Mouse (Mus musculus) CD4-positive naive resting alpha-beta T cell, adult 76 days (primary cell): ENCODE data around the gene Grm4. TPM values are rescaled to one million over a fixed set of nuclear protein-coding genes. Genes with fewer than 3 reads are reported as not detected.

Source experiments
- total RNA-seq: library from RNA; stranded (reverse); gene quantifications from one replicate; pipeline ENCODE4 v1.2.4, GENCODE M21; 2023

The Grm4 gene
- not detected for total RNA-seq

DNA sequence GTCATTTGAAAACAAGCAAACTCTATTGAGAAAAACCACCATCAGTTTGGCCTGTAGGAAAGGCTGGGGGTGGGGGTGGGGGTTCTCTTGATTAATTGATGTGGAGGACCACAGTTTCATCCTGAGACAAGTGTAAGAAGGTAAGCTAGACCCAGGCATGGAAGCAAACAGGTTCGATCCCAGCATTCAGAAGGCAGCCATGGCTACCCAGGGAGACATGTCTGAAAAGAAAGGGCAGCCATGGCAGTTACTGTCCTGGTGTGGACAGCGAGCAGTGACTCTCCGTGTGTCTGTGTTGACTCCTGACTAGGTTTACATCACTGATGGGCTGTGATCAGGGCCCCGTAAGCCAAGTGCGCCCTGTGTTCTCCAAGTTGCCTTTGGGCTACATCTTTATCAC lies at the start of gene Grm4:
TSS of gene Grm4 (minus strand) at position 101 of the 400 bp plus-strand sequence.

DNA sequence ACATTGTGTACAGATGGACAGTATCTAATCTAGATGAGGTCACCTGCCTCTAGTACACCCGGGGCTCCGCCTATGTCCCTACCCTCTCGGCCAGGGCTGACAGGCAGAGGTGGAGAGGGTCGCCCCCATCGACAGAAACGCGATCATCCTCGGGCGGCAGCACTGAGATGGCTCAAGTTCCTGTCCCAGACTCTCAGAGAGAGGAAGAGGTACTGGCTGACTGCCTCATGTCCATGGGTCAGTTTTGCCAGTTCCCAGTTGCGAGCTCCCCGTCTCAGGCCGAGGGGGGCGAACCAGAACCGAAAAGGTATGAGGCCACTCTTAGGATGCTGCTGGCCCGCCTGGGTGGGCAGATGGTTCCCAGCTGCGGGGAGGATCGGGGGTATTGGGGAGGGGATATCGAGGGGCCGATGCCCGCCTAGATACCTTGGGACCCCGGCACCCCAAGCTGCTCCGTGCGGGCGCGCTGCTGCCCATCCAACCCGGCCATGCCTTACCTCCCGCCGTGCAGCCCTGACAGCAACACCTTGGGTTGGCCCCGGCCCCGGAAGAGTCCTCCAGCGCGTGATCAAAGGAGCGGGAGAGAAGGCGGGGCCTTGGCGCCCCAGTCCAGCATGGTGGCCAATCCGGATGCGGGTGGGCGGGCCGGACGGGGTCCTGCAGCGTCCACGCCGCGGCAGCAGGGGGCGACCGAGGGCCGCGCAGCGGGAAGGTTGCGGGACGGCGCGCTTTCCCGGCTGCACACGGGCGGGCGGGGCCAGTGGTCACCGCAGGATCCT lies 44.1 kb upstream of the Grm4 start, which contains the start of gene AI413582:
TSS of gene AI413582 (minus strand) at position 594 of the 779 bp plus-strand sequence.

DNA sequence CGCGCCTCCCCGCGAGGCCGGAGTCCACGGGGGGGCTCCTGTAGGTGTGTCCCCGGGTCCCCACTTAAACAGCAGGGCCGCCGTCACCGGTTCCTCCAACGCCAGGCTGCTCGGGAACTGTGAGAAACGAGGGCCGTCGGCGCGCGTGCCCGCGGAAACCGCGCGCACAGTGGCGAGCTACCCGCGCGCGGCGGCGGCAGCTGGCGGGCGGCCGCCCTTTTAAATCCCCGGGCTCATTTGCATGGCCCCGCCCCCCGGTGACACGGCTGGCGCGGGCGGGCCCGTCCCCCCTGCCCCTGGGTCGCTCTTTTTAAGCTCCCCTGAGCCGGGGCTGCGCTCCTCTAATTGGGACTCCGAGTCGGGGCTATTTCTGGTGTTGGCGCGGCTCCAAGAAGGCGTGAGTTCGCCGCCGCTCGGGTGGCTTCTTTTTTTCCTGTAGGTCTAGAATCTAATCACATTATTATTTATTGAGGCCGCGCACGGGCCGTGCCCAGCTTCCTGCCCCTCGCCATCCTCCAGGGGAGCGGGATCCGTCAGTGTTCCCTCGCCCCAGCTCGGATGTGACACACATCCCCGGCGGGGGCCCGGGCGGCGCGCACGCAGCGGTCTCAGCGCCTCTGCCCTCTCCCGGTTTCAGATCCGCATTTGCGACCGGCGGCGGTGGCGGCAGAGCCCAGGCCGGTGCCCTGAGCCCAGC lies 35.3 kb upstream of the Grm4 start, which contains the start of gene Hmga1:
TSS of gene Hmga1 (plus strand) at position 183 of the 697 bp plus-strand sequence.

Other genes with a start within 250 kb of the Grm4 start
- gene Hmga1, start 35.1 kb upstream of the Grm4 start, total RNA-seq: 41.8 TPM
- gene AI413582, start 44.4 kb upstream of the Grm4 start, total RNA-seq: 41.7 TPM
- gene Nudt3, start 102.1 kb upstream of the Grm4 start, total RNA-seq: 86.4 TPM
- not detected for gene RPS10-NUDT3, start 113.8 kb upstream of the Grm4 start, total RNA-seq
- gene Rps10, start 115.3 kb upstream of the Grm4 start, total RNA-seq: 2,982 TPM
- gene Pacsin1, start 134.1 kb upstream of the Grm4 start, total RNA-seq: 38.2 TPM
- 1.2 TPM for gene Spdef, start 207.6 kb upstream of the Grm4 start, total RNA-seq